Mouse (Mus musculus) embryonic facial prominence, embryonic 10.5 days (tissue): ENCODE data around the gene Trpm8. TPM values are rescaled to one million over a fixed set of nuclear protein-coding genes. Genes with fewer than 3 reads are reported as not detected.

Experiments
- DNase-seq: peaks from one replicate; pipeline ENCODE4 v3.0.0-alpha.2; 2017; ENCODE audit warnings: low spot score
- H3K27ac ChIP-seq: fragments of 300-500 bp; sonication (generic); replicated peaks from 2 replicates; pipeline ENCODE4 v1.5.1; 2016; ENCODE audit warnings: mild to moderate bottlenecking
- H3K27me3 ChIP-seq: fragments of 300-500 bp; sonication (generic); replicated peaks from 2 replicates; pipeline ENCODE4 v1.6.1; 2016; ENCODE audit warnings: low read depth, mild to moderate bottlenecking; ENCODE audit not compliant: poor library complexity, severe bottlenecking
- H3K36me3 ChIP-seq: fragments of 300-500 bp; sonication (generic); replicated peaks from 2 replicates; pipeline ENCODE4 v1.6.1; 2016; ENCODE audit warnings: mild to moderate bottlenecking, moderate library complexity
- H3K4me1 ChIP-seq: fragments of 300-500 bp; sonication (generic); 2 replicates; pipeline ENCODE4 v1.6.1; 2016
- H3K4me3 ChIP-seq: fragments of 300-500 bp; sonication (generic); 2 replicates; pipeline ENCODE4 v1.5.1; 2016; ENCODE audit warnings: mild to moderate bottlenecking, moderate library complexity
- H3K9me3 ChIP-seq: fragments of 300-500 bp; sonication (generic); 2 replicates; pipeline ENCODE4 v1.6.1; 2016; ENCODE audit warnings: mild to moderate bottlenecking
- WGBS: fragments of 180-500 bp; shearing (Covaris S2); methylation state at CpG from one replicate; pipeline ENCODE4 v1.1.7; 2016; 5-methylcytosine and 5-hydroxymethylcytosine counted together
- polyA plus RNA-seq: library from polyadenylated mRNA; unstranded; fragments of >200 nt; fragmentation: Nextera tagmentation; extraction: Ambion mirVana; gene quantifications from 2 replicates; pipeline ENCODE4 v1.2.1, GENCODE M21; 2016

Trpm8 gene
- polyA plus RNA-seq, 1 experiment from 2014 or later = not detected

GRCm38 (mm10) chr1:88260604-88261377, 16.7 kb upstream of the Trpm8 start:
- no peak for DNase-seq
- peaks cover 94% of the 10 kb centered on the region for H3K9me3 ChIP-seq
- peaks cover 67% of the 10 kb centered on the region for H3K36me3 ChIP-seq
- no peaks in the 10 kb centered on the region for H3K4me1 ChIP-seq
- no peaks in the 10 kb centered on the region for H3K27me3 ChIP-seq
- 85% methylated on average over 10 of the region's 10 CpGs for WGBS
- no peak overlapping the region for H3K4me3 ChIP-seq
- no peak overlapping the region for H3K27ac ChIP-seq

GRCm38 (mm10) chr1:88261706-88262105, 15.8 kb upstream of the Trpm8 start:
- Histone ChIP-seq H3K9me3 (peaks cover 93% of the 10 kb centered on the region), H3K4me1 (no peaks in the 10 kb centered on the region), H3K36me3 (peaks cover 76% of the 10 kb centered on the region), H3K27me3 (no peaks in the 10 kb centered on the region), H3K4me3 (no peak overlapping the region), H3K27ac (no peak overlapping the region)
- WGBS = 89% methylated on average over 7 of the region's 7 CpGs
- no peak for DNase-seq

- no peak for DNase-seq
- WGBS = 91% methylated on average over 4 of the region's 4 CpGs
- H3K36me3 ChIP-seq = peaks cover 82% of the 10 kb centered on the region
- H3K4me3 ChIP-seq = no peak overlapping the region
- no peaks in the 10 kb centered on the region for H3K27me3 ChIP-seq
- no peaks in the 10 kb centered on the region for H3K4me1 ChIP-seq
- no peak overlapping the region for H3K27ac ChIP-seq
- H3K9me3 ChIP-seq = peaks cover 93% of the 10 kb centered on the region
These were observed 15.2 kb upstream of the Trpm8 start for GRCm38 (mm10) chr1:88262255-88262654.

GRCm38 (mm10) chr1:88262961-88263360, 14.5 kb upstream of the Trpm8 start:
- no peaks in the 10 kb centered on the region for H3K27me3 ChIP-seq
- DNase-seq = no peak
- H3K36me3 ChIP-seq = peaks cover 89% of the 10 kb centered on the region
- H3K27ac ChIP-seq = no peak overlapping the region
- 78% methylated on average over 6 of the region's 6 CpGs for WGBS
- peaks cover 87% of the 10 kb centered on the region for H3K9me3 ChIP-seq
- H3K4me1 ChIP-seq = no peaks in the 10 kb centered on the region
- H3K4me3 ChIP-seq = no peak overlapping the region

GRCm38 (mm10) chr1:88263778-88264177, 13.7 kb upstream of the Trpm8 start:
- peaks cover 97% of the 10 kb centered on the region for H3K36me3 ChIP-seq
- H3K27me3 ChIP-seq = no peaks in the 10 kb centered on the region
- WGBS = 89% methylated on average over 5 of the region's 5 CpGs
- no peak for DNase-seq
- H3K4me3 ChIP-seq = no peak overlapping the region
- no peak overlapping the region for H3K27ac ChIP-seq
- no peaks in the 10 kb centered on the region for H3K4me1 ChIP-seq
- peaks cover 82% of the 10 kb centered on the region for H3K9me3 ChIP-seq

GRCm38 (mm10) chr1:88264237-88264868, 13.1 kb upstream of the Trpm8 start:
- no peak overlapping the region for H3K4me3 ChIP-seq
- DNase-seq = no peak
- H3K36me3 ChIP-seq = peaks cover 100% of the 10 kb centered on the region
- H3K27me3 ChIP-seq = no peaks in the 10 kb centered on the region
- no peaks in the 10 kb centered on the region for H3K4me1 ChIP-seq
- H3K9me3 ChIP-seq = peaks cover 82% of the 10 kb centered on the region
- WGBS = 91% methylated on average over 7 of the region's 7 CpGs
- H3K27ac ChIP-seq = no peak overlapping the region

- peaks cover 82% of the 10 kb centered on the region for H3K9me3 ChIP-seq
- H3K27me3 ChIP-seq = no peaks in the 10 kb centered on the region
- 77% methylated on average over 4 of the region's 4 CpGs for WGBS
- no peak overlapping the region for H3K4me3 ChIP-seq
- peaks cover 100% of the 10 kb centered on the region for H3K36me3 ChIP-seq
- no peaks in the 10 kb centered on the region for H3K4me1 ChIP-seq
- no peak for DNase-seq
- no peak overlapping the region for H3K27ac ChIP-seq
These were observed 12.6 kb upstream of the Trpm8 start for GRCm38 (mm10) chr1:88264869-88265240.

- Histone ChIP-seq H3K27ac (no peak overlapping the region), H3K4me1 (no peaks in the 10 kb centered on the region), H3K9me3 (peaks cover 72% of the 10 kb centered on the region), H3K36me3 (peaks cover 97% of the 10 kb centered on the region), H3K27me3 (no peaks in the 10 kb centered on the region), H3K4me3 (no peak overlapping the region)
- 89% methylated on average over 13 of the region's 13 CpGs for WGBS
- DNase-seq = no peak
These were observed 11.3 kb upstream of the Trpm8 start for GRCm38 (mm10) chr1:88266123-88266522.

- peaks cover 60% of the 10 kb centered on the region for H3K9me3 ChIP-seq
- no peak overlapping the region for H3K27ac ChIP-seq
- no peaks in the 10 kb centered on the region for H3K4me1 ChIP-seq
- no peak for DNase-seq
- no peak overlapping the region for H3K4me3 ChIP-seq
- 92% methylated on average over 6 of the region's 6 CpGs for WGBS
- no peaks in the 10 kb centered on the region for H3K27me3 ChIP-seq
- H3K36me3 ChIP-seq = peaks cover 97% of the 10 kb centered on the region
These were observed 10.0 kb upstream of the Trpm8 start for GRCm38 (mm10) chr1:88267489-88267888.

GRCm38 (mm10) chr1:88268070-88268469, 9.4 kb upstream of the Trpm8 start:
- Histone ChIP-seq H3K9me3 (peaks cover 59% of the 10 kb centered on the region), H3K4me1 (no peaks in the 10 kb centered on the region), H3K27me3 (no peaks in the 10 kb centered on the region), H3K27ac (no peak overlapping the region), H3K4me3 (no peak overlapping the region), H3K36me3 (peaks cover 97% of the 10 kb centered on the region)
- WGBS = 85% methylated on average over 6 of the region's 6 CpGs
- DNase-seq = no peak

GRCm38 (mm10) chr1:88269539-88270309, 7.7 kb upstream of the Trpm8 start:
- H3K4me3 ChIP-seq = no peak overlapping the region
- no peaks in the 10 kb centered on the region for H3K4me1 ChIP-seq
- peaks cover 97% of the 10 kb centered on the region for H3K36me3 ChIP-seq
- no peak overlapping the region for H3K27ac ChIP-seq
- H3K27me3 ChIP-seq = no peaks in the 10 kb centered on the region
- 89% methylated on average over 12 of the region's 12 CpGs for WGBS
- H3K9me3 ChIP-seq = peaks cover 44% of the 10 kb centered on the region
- no peak for DNase-seq

- Histone ChIP-seq H3K27ac (no peak overlapping the region), H3K36me3 (peaks cover 79% of the 10 kb centered on the region), H3K4me1 (peaks cover 18% of the 10 kb centered on the region), H3K4me3 (no peak overlapping the region), H3K9me3 (peaks cover 32% of the 10 kb centered on the region), H3K27me3 (no peaks in the 10 kb centered on the region)
- no peak for DNase-seq
- 66% methylated on average over 4 of the region's 4 CpGs for WGBS
These were observed 4.6 kb upstream of the Trpm8 start for GRCm38 (mm10) chr1:88272851-88273250.
